Mouse (Mus musculus): ENCODE results near the gene Lima1. TPM values are rescaled to one million over a fixed set of nuclear protein-coding genes. Genes with fewer than 3 reads are reported as not detected.
"Not testable (repeated sequence)": the region's sequence is repeated elsewhere in the genome, so short reads cannot be mapped to it uniquely, and the experiment has no call there.

Gene Lima1
- polyA plus RNA-seq, 1 experiment from 2014 or later, result 92.7 TPM

GRCm38 (mm10) chr15:99796735-99797134 lies 78.5 kb downstream of the Lima1 start:
- no peak overlapping the region for H3K27ac ChIP-seq
- ATAC-seq (ENCODE audit: insufficient number of reproducible peaks, insufficient read depth, low FRiP score, low TSS enrichment), result no peak
- peaks cover 52% of the 10 kb centered on the region for H3K36me3 ChIP-seq
- H3K4me3 ChIP-seq, result no peak overlapping the region
- no peak overlapping the region for H3K9ac ChIP-seq
- H3K4me1 ChIP-seq, result peaks cover 4% of the 10 kb centered on the region; the same call in 1 of the 2 replicates
- 88% methylated on average over 9 of the region's 9 CpGs for WGBS
- no peaks in the 10 kb centered on the region for H3K27me3 ChIP-seq
- H3K9me3 ChIP-seq, result no peaks in the 10 kb centered on the region
- no peak overlapping the region for H3K4me2 ChIP-seq (replicated peaks)

GRCm38 (mm10) chr15:99796066-99796465 lies 79.2 kb downstream of the Lima1 start:
- H3K27me3 ChIP-seq, result no peaks in the 10 kb centered on the region
- no peaks in the 10 kb centered on the region for H3K9me3 ChIP-seq
- H3K27ac ChIP-seq, result no peak overlapping the region
- ATAC-seq (ENCODE audit: insufficient number of reproducible peaks, insufficient read depth, low FRiP score, low TSS enrichment), result no peak
- no peak overlapping the region for H3K4me2 ChIP-seq (replicated peaks)
- 89% methylated on average over 3 of the region's 3 CpGs for WGBS
- H3K4me1 ChIP-seq, result 0 out of 2 replicates have a peak, but pooled peaks cover 4% of the 10 kb centered on the region
- H3K4me3 ChIP-seq, result no peak overlapping the region
- H3K9ac ChIP-seq, result no peak overlapping the region
- peaks cover 59% of the 10 kb centered on the region for H3K36me3 ChIP-seq

- Histone ChIP-seq H3K36me3 (peaks cover 68% of the 10 kb centered on the region), H3K9me3 (no peaks in the 10 kb centered on the region), H3K4me2 (replicated peaks) (no peak overlapping the region), H3K9ac (no peak overlapping the region), H3K4me1 (no peaks in the 10 kb centered on the region), H3K4me3 (no peak overlapping the region), H3K27ac (no peak overlapping the region), H3K27me3 (no peaks in the 10 kb centered on the region)
- no peak for ATAC-seq (ENCODE audit: insufficient number of reproducible peaks, insufficient read depth, low FRiP score, low TSS enrichment)
- 93% methylated on average over 16 of the region's 16 CpGs for WGBS
Observed at GRCm38 (mm10) chr15:99792221-99792815, 82.9 kb downstream of the Lima1 start.

- Histone ChIP-seq H3K27me3 (no peaks in the 10 kb centered on the region), H3K4me1 (no peaks in the 10 kb centered on the region), H3K27ac (no peak overlapping the region), H3K4me3 (no peak overlapping the region), H3K4me2 (replicated peaks) (no peak overlapping the region), H3K36me3 (peaks cover 72% of the 10 kb centered on the region), H3K9ac (no peak overlapping the region), H3K9me3 (no peaks in the 10 kb centered on the region)
- ATAC-seq (ENCODE audit: insufficient number of reproducible peaks, insufficient read depth, low FRiP score, low TSS enrichment), result no peak
- 93% methylated on average over 3 of the region's 3 CpGs for WGBS
Observed at GRCm38 (mm10) chr15:99791003-99791402, 84.3 kb downstream of the Lima1 start.

- Histone ChIP-seq H3K27ac (no peak overlapping the region), H3K9me3 (no peaks in the 10 kb centered on the region), H3K4me3 (no peak overlapping the region), H3K4me1 (no peaks in the 10 kb centered on the region), H3K36me3 (peaks cover 77% of the 10 kb centered on the region), H3K9ac (no peak overlapping the region), H3K4me2 (replicated peaks) (no peak overlapping the region), H3K27me3 (no peaks in the 10 kb centered on the region)
- 91% methylated on average over 6 of the region's 6 CpGs for WGBS
- ATAC-seq (ENCODE audit: insufficient number of reproducible peaks, insufficient read depth, low FRiP score, low TSS enrichment), result no peak
Observed at GRCm38 (mm10) chr15:99790464-99790863, 84.8 kb downstream of the Lima1 start.

GRCm38 (mm10) chr15:99787625-99788120 lies 87.6 kb downstream of the Lima1 start:
- Histone ChIP-seq H3K9ac (no peak overlapping the region), H3K4me2 (replicated peaks) (no peak overlapping the region), H3K27ac (no peak overlapping the region; the same call in 1 of the 2 replicates), H3K36me3 (peaks cover 80% of the 10 kb centered on the region), H3K27me3 (no peaks in the 10 kb centered on the region), H3K4me1 (no peaks in the 10 kb centered on the region), H3K9me3 (no peaks in the 10 kb centered on the region), H3K4me3 (no peak overlapping the region)
- ATAC-seq (ENCODE audit: insufficient number of reproducible peaks, insufficient read depth, low FRiP score, low TSS enrichment), result no peak
- 86% methylated on average over 9 of the region's 9 CpGs for WGBS

DNA sequence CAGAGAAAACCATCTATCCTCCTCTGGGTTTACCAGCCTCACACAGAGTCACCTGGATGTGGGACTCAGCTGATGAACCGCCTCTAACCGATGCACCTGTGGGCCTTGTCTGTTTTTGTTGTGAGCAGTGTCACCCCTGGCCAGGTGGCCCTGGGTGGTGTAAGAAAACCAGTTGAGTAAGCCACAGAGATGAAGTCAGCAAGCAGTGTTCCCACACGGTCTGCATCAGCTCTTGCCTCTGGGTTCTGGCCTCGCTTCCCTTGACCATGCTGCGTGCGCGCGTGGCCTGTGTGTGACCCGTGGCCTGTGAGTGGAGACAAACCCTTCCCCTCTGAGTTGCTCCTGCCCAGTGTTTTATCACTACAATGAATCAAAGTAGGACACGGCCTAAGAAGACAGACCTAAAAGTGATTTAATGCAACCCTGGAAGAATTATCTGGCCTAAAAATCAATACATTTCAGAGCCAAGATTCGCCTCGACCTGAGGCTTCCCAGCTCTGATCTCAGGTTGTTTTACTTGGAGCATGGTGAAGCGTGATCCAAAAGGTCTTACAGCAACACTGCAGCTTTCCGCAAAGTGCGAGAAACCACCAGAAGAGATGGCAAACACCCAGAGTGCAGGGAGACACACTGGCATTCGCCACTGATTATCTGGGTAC lies 96.5 kb downstream of the Lima1 start:
- Histone ChIP-seq H3K27ac (no peak overlapping the region), H3K36me3 (peaks cover 46% of the 10 kb centered on the region), H3K27me3 (no peaks in the 10 kb centered on the region), H3K9ac (no peak overlapping the region), H3K4me1 (no peaks in the 10 kb centered on the region), H3K9me3 (no peaks in the 10 kb centered on the region), H3K4me3 (no peak overlapping the region), H3K4me2 (replicated peaks) (no peak overlapping the region)
- WGBS, result 93% methylated on average over 16 of the region's 16 CpGs
- ATAC-seq (ENCODE audit: insufficient number of reproducible peaks, insufficient read depth, low FRiP score, low TSS enrichment), result no peak

- Histone ChIP-seq H3K36me3 (peaks cover 39% of the 10 kb centered on the region), H3K27ac (no peak overlapping the region), H3K27me3 (no peaks in the 10 kb centered on the region), H3K4me1 (no peaks in the 10 kb centered on the region), H3K9ac (no peak overlapping the region), H3K4me2 (replicated peaks) (no peak overlapping the region), H3K4me3 (no peak overlapping the region), H3K9me3 (no peaks in the 10 kb centered on the region)
- no peak for ATAC-seq (ENCODE audit: insufficient number of reproducible peaks, insufficient read depth, low FRiP score, low TSS enrichment)
- 22% methylated on average over 7 of the region's 7 CpGs for WGBS
Observed at GRCm38 (mm10) chr15:99778148-99778547, 97.1 kb downstream of the Lima1 start.

DNA sequence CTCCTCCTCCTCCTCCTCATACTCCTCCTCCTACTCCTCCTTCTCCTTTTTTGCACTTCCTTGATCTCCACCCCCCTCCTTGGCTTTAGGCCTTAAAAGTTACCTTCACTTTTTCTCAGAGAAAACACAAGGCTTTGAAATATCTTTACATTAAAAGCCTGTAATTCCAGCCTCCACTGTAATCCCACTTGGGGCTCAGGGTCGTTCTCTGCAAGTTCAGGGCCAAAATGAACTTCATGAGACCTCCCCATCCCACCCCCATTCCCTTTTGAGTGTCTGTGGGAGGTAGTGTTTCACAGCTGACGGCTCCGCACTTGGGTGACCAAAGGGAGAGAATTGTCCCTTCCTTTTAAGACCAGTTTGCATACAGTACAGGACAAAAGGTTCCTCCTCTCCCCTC lies 102.3 kb downstream of the Lima1 start:
- Histone ChIP-seq H3K9me3 (no peaks in the 10 kb centered on the region), H3K4me2 (replicated peaks) (peak overlapping the region; percentile 83), H3K4me3 (peak overlapping the region; percentile 87; the same call in 1 of the 2 replicates), H3K27ac (peak overlapping the region; percentile 97), H3K4me1 (peaks cover 9% of the 10 kb centered on the region; the same call in 1 of the 2 replicates), H3K9ac (no peak overlapping the region), H3K27me3 (no peaks in the 10 kb centered on the region), H3K36me3 (no peaks in the 10 kb centered on the region)
- 33% methylated on average over 3 of the region's 3 CpGs for WGBS
- ATAC-seq (ENCODE audit: insufficient number of reproducible peaks, insufficient read depth, low FRiP score, low TSS enrichment), result no peak

DNA sequence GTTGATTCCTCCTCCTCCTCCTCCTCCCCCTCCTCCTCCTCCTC lies 102.6 kb downstream of the Lima1 start, which contains the start of gene Cers5:
Cers5 (minus strand) TSS at position 5 of the 44 bp plus-strand sequence.
- not testable (repeated sequence) for H3K36me3 ChIP-seq; H3K27me3 ChIP-seq; H3K4me1 ChIP-seq; H3K9me3 ChIP-seq; ATAC-seq (ENCODE audit: insufficient number of reproducible peaks, insufficient read depth, low FRiP score, low TSS enrichment)
- H3K27ac ChIP-seq, result peak within 1 kb of the TSS; percentile 97
- peak within 1 kb of the TSS; percentile 83 for H3K4me2 ChIP-seq (replicated peaks)
- peak within 1 kb of the TSS; percentile 87 for H3K4me3 ChIP-seq
- peak within 1 kb of the TSS; percentile 89 for H3K9ac ChIP-seq

DNA sequence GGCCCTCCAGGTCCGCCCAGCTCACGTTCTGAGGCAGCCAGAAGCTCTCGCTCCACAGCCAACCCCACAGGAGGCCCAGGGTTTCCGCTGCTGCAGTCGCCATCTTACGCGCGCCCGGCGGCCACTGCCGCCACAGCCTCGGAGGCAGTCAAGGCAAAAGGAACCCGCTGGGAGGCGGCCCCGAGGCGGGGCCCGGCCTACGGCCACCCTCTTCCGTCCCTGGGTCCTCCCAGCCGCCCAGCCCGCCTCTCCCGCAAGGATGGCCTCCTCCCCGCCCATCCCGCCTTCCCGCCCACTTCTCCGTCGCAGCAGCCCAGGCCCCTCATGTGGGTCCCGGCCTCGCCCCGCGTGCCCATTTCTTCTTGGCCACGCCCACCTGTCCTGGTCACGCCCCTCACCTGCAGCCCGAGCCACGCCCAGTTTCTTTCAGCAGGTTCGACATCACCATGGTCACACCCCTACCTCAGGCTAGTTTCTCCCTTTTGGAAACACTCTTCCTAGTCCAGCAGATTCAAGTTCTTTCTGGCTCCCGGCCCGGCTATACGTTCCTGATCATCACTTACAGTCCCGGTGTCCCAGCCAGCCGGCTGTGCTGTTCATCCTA lies 102.9 kb downstream of the Lima1 start:
- peak overlapping the region; percentile 89 for H3K9ac ChIP-seq
- peak overlapping the region; percentile 83 for H3K4me2 ChIP-seq (replicated peaks)
- H3K4me3 ChIP-seq, result peak overlapping the region; percentile 87
- peak; percentile 88 for ATAC-seq (ENCODE audit: insufficient number of reproducible peaks, insufficient read depth, low FRiP score, low TSS enrichment)
- WGBS, result 0% methylated on average over 38 of the region's 41 CpGs
- H3K27ac ChIP-seq, result peak overlapping the region; percentile 97
- H3K9me3 ChIP-seq, result no peaks in the 10 kb centered on the region
- H3K4me1 ChIP-seq, result peaks cover 9% of the 10 kb centered on the region; the same call in 1 of the 2 replicates
- H3K27me3 ChIP-seq, result no peaks in the 10 kb centered on the region
- no peaks in the 10 kb centered on the region for H3K36me3 ChIP-seq

GRCm38 (mm10) chr15:99771601-99772276 lies 103.5 kb downstream of the Lima1 start:
- Histone ChIP-seq H3K27me3 (no peaks in the 10 kb centered on the region), H3K4me2 (replicated peaks) (peak overlapping the region; percentile 83), H3K4me1 (peaks cover 9% of the 10 kb centered on the region; the same call in 1 of the 2 replicates), H3K36me3 (no peaks in the 10 kb centered on the region), H3K9me3 (no peaks in the 10 kb centered on the region), H3K9ac (peak overlapping the region; percentile 89), H3K4me3 (peak overlapping the region; percentile 87), H3K27ac (peak overlapping the region; percentile 97)
- ATAC-seq (ENCODE audit: insufficient number of reproducible peaks, insufficient read depth, low FRiP score, low TSS enrichment), result peak; percentile 75
- WGBS, result under 1% methylated on average over 59 of the region's 59 CpGs
